Mouse (Mus musculus): ENCODE data around the gene Pkp4.
"Not testable (repeated sequence)": the region's sequence is repeated elsewhere in the genome, so short reads cannot be mapped to it uniquely, and the experiment has no call there.

Pkp4 gene

GRCm38 (mm10) chr2:59389971-59390370 lies 229.3 kb downstream of the Pkp4 start:
- DNase-seq: no peak

GRCm38 (mm10) chr2:59393177-59393576 lies 232.5 kb downstream of the Pkp4 start:
- no peak for DNase-seq

GRCm38 (mm10) chr2:59394651-59395050 lies 234.0 kb downstream of the Pkp4 start:
- DNase-seq: no peak

GRCm38 (mm10) chr2:59395160-59395650 lies 234.6 kb downstream of the Pkp4 start:
- DNase-seq: not testable (repeated sequence)

DNA sequence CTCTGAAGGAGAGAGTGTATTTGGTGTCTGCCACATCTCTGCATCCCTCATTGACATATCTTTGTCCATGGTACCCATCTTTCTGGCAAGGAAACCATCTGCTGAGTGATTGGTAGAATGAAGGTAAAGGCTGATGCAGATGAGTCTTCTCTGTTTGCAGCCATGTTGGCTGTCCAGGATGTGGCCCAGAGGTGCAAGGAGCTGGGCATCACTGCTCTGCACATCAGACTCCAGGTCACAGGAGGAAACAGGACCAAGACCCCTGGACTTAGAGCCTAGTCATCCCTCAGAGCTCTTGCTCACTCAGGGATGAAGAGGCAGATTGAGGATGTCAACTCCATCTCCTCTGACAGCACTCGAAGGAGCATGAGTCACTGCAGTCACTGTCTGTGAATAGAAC lies 235.9 kb downstream of the Pkp4 start:
- DNase-seq: no peak

DNA sequence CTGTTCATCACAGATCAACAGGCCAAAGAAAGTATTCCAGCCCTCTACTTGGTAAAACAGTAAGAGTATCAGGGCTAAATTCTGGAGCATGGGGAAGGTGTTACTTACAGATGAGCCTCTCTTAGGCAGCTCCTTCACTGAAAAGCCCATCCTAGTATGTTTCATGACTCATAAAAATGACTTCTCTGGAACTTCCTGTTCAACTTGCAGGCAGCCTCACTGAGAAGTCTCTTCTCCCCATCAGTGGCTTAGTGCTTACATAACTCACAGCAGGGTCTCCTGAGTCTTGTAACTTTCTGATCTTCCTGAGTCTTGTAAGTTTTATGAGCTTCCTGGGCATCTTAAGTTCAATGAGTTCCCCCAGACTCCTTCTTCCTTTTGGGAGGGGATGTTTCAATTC lies 236.9 kb downstream of the Pkp4 start:
- no peak for DNase-seq

DNA sequence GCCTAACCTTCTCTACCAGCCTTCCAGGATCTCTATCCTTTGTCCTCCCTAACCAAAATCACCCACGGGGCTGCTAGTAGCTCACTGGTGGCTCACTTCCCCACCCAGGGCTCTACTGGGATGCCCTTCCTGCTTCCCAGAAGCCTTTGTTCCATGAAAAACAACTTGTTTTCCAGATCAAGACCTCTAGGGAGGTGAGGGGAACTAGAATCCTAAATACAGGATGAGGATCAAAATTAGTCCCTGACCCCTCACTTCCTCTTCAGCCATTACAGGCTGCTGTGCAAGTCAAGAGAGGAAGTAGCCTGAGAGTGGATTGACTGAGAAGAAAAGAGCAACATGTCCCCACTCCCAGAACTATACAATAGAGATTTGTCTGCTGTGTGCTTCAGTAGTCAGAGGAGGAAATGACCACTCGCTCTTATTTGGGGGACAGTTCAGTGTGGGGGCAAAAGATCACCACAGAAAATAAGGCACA lies 240.3 kb downstream of the Pkp4 start:
- no peak for DNase-seq

- DNase-seq: no peak
Observed at GRCm38 (mm10) chr2:59401841-59402461, 241.3 kb downstream of the Pkp4 start.

DNA sequence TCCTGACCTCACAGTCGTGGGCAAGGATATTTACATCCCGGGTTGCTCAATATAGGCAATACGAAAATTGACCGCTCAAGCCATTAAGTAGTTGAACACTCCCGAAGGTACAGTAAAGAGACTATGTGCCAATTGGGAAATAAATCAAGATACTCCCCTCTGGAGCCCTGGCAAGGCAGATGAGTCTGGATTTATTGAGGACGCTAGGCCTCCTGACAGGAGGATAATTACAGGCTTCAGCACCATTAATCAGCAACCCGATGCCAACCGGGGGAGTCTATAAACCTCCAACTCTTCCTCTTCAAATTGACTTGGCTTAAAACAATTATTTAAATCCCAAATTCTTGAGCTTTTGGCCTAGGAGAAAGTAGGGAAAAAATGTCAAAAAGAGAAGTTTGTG lies 243.4 kb downstream of the Pkp4 start:
- no peak for DNase-seq
